Mouse (Mus musculus) heart, postnatal 14 days (tissue): ENCODE data around the gene Tagln. TPM values are rescaled to one million over a fixed set of nuclear protein-coding genes. Genes with fewer than 3 reads are reported as not detected.

Source experiments
- DNase-seq, 2 experiments: peaks; one replicate each; pipeline ENCODE4 v3.0.0; 2021 to 2022
- intact Hi-C: fragments of 180-260 bp; cut with DNase I; formaldehyde crosslinking; loops from one replicate; pipeline ENCODE4 v1.15.1; 2025
- long read RNA-seq, 2 experiments: library from polyadenylated mRNA; stranded (forward); transcript quantifications; one replicate each; pipeline ENCODE4 v2.0.0; 2021
- total RNA-seq, 2 experiments: library from RNA; stranded (reverse); gene quantifications; 2 replicates each; pipeline ENCODE4 v1.2.3; 2021

Tagln gene
- total RNA-seq, result 10 to 100 TPM; 52.9 to 60.8 TPM
- long read RNA-seq, experiment 1, transcript Tagln-201 (5 exons, 1,595 nt), result major isoform, 21 of 27 reads
- long read RNA-seq, experiment 1, partial matches to known transcripts, result 2 of 27 reads
- long read RNA-seq, experiment 1, other reads (novel, unspliced or antisense), result 4 of 27 reads
- long read RNA-seq, experiment 2, transcript Tagln-201 (5 exons, 1,595 nt), result major isoform, 19 of 26 reads
- long read RNA-seq, experiment 2, partial matches to known transcripts, result 2 of 26 reads
- long read RNA-seq, experiment 2, other reads (novel, unspliced or antisense), result 4 of 26 reads

GRCm38 (mm10) chr9:45935628-45936210, at the start of gene Tagln:
Gene Tagln (minus strand): TSS chr9:45936058.
- intact Hi-C loops, result no loop called here
- peak; percentile 43 to 44 for DNase-seq

GRCm38 (mm10) chr9:45985229-45985567, 49.3 kb upstream of the Tagln start:
- peak; percentile 67 to 73 for DNase-seq
- intact Hi-C loops, result no loop called here

- DNase-seq, result peak; percentile 92 to 94
- intact Hi-C loops, result no loop called here
Observed at GRCm38 (mm10) chr9:45984409-45985228, 48.8 kb upstream of the Tagln start.

GRCm38 (mm10) chr9:45983676-45984408, 48.0 kb upstream of the Tagln start:
- peak; percentile 24 to 34 for DNase-seq
- intact Hi-C loops, result no loop called here

- intact Hi-C loops, result no loop called here
- DNase-seq, result no peak
Observed at GRCm38 (mm10) chr9:45981331-45981730, 45.5 kb upstream of the Tagln start.

- intact Hi-C loops, result no loop called here
- DNase-seq, result no peak
Observed at GRCm38 (mm10) chr9:45980611-45981010, 44.8 kb upstream of the Tagln start.

- no peak for DNase-seq
- intact Hi-C loops, result no loop called here
Observed at GRCm38 (mm10) chr9:45979778-45980177, 43.9 kb upstream of the Tagln start.

GRCm38 (mm10) chr9:45976884-45977283, 41.0 kb upstream of the Tagln start:
- intact Hi-C loops, result no loop called here
- DNase-seq, result no peak

GRCm38 (mm10) chr9:45963577-45963976, 27.7 kb upstream of the Tagln start:
- DNase-seq, result no peak
- intact Hi-C loops, result no loop called here

- peak in 1 of 2 experiments; percentile 30 for DNase-seq
- intact Hi-C loops, result no loop called here
Observed at GRCm38 (mm10) chr9:45961855-45962254, 26.0 kb upstream of the Tagln start.

- intact Hi-C loops, result no loop called here
- no peak for DNase-seq
Observed at GRCm38 (mm10) chr9:45959661-45960060, 23.8 kb upstream of the Tagln start.

- no peak for DNase-seq
- intact Hi-C loops, result no loop called here
Observed at GRCm38 (mm10) chr9:45958851-45959250, 23.0 kb upstream of the Tagln start.

GRCm38 (mm10) chr9:45958023-45958670, 22.3 kb upstream of the Tagln start:
- intact Hi-C loops, result no loop called here
- DNase-seq, result peak in 1 of 2 experiments; percentile 44

- intact Hi-C loops, result no loop called here
- DNase-seq, result peak; percentile 92 to 93
Observed at GRCm38 (mm10) chr9:45955107-45955963, 19.5 kb upstream of the Tagln start, which contains the start of gene Sidt2. Gene Sidt2 (minus strand): TSS chr9:45955258.

GRCm38 (mm10) chr9:45954294-45955106, 18.6 kb upstream of the Tagln start:
- DNase-seq, result peak; percentile 52 to 60
- intact Hi-C loops, result loop anchor here (5.0 kb wide), 1 partner anchor 42 kb away; no protein-coding TSS in a partner anchor

GRCm38 (mm10) chr9:45953511-45954293, 17.8 kb upstream of the Tagln start:
- intact Hi-C loops, result loop anchor here (5.0 kb wide), 1 partner anchor 41 kb away; no protein-coding TSS in a partner anchor
- no peak for DNase-seq

- no peak for DNase-seq
- intact Hi-C loops, result loop anchor here (5.0 kb wide), 1 partner anchor 41 kb away; no protein-coding TSS in a partner anchor
Observed at GRCm38 (mm10) chr9:45952890-45953289, 17.0 kb upstream of the Tagln start.
